Mouse (Mus musculus): Measurements from ENCODE around the gene Swap70.

DNA sequence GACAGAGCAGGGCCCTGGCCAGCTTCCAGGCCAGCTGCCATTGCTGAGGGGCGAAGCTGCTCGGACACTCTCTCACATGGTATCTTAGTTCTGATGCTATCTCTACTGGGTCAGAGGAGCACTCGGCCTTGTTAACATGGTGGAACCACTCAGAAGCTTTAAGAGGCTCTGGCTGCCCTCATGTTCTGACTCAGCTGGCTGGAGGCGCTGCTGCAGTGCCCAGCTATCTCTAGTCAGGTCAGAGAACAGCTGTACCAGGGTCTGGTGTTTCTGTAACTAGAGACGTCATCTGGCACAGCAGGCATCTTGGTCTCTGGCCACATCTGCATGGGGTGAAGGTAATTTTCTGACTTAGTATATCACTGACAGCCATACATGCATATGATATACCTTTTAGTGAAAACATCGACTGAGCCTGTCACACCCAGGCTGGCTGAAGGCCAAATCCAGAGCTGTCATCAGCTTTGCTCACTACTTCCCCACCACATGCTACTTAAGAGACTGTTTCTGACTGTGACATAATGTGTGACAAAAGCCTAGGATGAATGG, 97.5 kb downstream of the Swap70 start:
- TF ChIP-seq CTCF (IDR thresholded peaks at IDR 0.05 in 2 of 3, conservative IDR thresholded peaks at IDR 0.05 in 1 of 3; ENCODE audit: control insufficient read depth in 1 of 3, insufficient read depth in 1 of 3, low read depth in 2 of 3, low read length in 3 of 3, poor library complexity in 1 of 3, severe bottlenecking in 1 of 3), result no peak
- TF ChIP-seq MAFK (IDR thresholded peaks at IDR 0.05; ENCODE audit: borderline replicate concordance, low read depth, low read length), result no peak
- no peak for TF ChIP-seq NELFE (IDR thresholded peaks at IDR 0.05; ENCODE audit: low read depth, low read length)
- TF ChIP-seq MEF2A (IDR thresholded peaks at IDR 0.05; ENCODE audit: extremely low read depth, insufficient replicate concordance, low read depth, low read length, poor library complexity, severe bottlenecking), result no peak
